Mouse (Mus musculus) lung, adult 2 months (tissue): ENCODE measurements around the gene Top2a. TPM values are rescaled to one million over a fixed set of nuclear protein-coding genes. Genes with fewer than 3 reads are reported as not detected.

Experiments
- DNase-seq: peaks from one replicate; pipeline ENCODE4 v3.0.0; 2022
- H3K4me1 ChIP-seq: fragments of 200-500 bp; 2 replicates; pipeline ENCODE4 v1.6.1; 2011; ENCODE audit warnings: low read length; ENCODE audit not compliant: control insufficient read depth, insufficient read depth
- H3K4me3 ChIP-seq: fragments of 200-500 bp; replicated peaks from 2 replicates; pipeline ENCODE3; 2011; ENCODE audit warnings: low read depth, mild to moderate bottlenecking, control low read depth, low read length; ENCODE audit errors: extremely low read depth
- CTCF ChIP-seq: fragments of 200-500 bp; IDR thresholded peaks from 2 replicates; pipeline ENCODE4 v1.5.1; 2011; ENCODE audit warnings: mild to moderate bottlenecking, low read length, control low read depth; ENCODE audit not compliant: insufficient read depth
- POLR2A ChIP-seq: fragments of 200-500 bp; IDR thresholded peaks from 2 replicates; pipeline ENCODE4 v1.6.1; 2011; ENCODE audit warnings: low read depth, mild to moderate bottlenecking, control low read depth, low read length, borderline replicate concordance; ENCODE audit errors: extremely low read depth
- WGBS: fragments of 180-500 bp; shearing (Covaris S2); methylation state at CpG from one replicate; pipeline ENCODE4 v1.1.7; 2018; 5-methylcytosine and 5-hydroxymethylcytosine counted together
- polyA plus RNA-seq: library from polyadenylated mRNA; depleted of rRNA; stranded (reverse); fragments of >200 nt; gene quantifications from 2 replicates; pipeline ENCODE4 v1.2.3, GENCODE M21; 2012

The Top2a gene
- polyA plus RNA-seq, 1 experiment: 1.4 TPM

DNA sequence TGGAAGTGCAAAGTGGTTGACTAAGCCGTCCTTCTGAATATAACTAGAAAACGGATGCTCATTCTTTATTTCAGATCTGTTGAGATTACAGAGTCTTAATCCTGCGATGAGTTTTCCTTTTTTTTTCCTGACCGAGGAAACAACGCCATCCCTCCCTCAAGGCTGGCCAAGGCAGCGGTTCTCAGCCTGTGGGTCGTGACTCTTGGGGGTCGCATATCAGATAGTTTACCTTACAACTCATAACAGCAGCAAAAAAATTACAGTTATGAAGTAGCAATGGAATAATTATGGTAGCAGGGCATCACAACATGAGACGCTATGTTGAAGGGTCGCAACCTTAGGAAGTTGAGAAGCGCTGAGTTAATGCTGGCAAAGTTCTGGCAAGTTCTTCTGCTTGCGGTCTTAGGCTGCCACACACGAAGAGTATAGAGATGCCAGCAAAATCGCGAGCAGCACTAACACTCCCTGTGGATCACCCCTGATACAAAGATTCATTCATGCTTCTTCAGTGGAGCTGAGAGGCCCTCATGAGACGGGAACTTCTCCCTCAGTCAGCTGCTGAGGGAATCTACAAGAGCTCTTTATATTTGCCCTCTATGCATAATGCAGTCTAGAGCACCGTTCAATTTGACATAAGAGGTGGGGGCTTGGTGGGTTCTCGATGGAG is 612 bp upstream of the Top2a start:
- TF ChIP-seq CTCF (no peak), POLR2A (no peak)
- no peaks in the 10 kb centered on the region for H3K4me1 ChIP-seq
- WGBS: 25% methylated on average over 18 of the region's 18 CpGs
- peak overlapping the region; percentile 78 for H3K4me3 ChIP-seq
- no peak for DNase-seq

DNA sequence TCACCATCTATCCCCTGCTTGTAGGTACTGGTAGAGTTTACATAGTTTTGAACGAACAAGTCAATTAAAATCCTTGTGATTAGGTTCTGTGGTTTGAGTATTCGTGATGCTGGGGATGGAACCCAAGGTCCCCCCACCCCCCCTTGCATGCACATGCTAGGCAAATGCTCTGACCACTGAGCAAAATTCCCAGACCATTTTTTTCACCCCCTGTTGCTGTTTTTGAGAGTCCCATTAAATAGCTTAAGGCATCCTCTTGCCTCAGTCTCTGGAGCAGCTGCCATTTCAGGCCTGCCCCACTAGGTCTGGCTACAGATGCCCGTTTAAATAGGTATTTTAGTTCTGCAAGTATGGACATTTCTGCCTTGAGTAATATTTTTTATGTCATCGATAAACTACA is 895 bp downstream of the Top2a start:
- no peak for TF ChIP-seq CTCF
- TF ChIP-seq POLR2A: no peak
- DNase-seq: no peak
- 8% methylated on average over 4 of the region's 4 CpGs for WGBS
- H3K4me3 ChIP-seq: no peak overlapping the region
- H3K4me1 ChIP-seq: no peaks in the 10 kb centered on the region

DNA sequence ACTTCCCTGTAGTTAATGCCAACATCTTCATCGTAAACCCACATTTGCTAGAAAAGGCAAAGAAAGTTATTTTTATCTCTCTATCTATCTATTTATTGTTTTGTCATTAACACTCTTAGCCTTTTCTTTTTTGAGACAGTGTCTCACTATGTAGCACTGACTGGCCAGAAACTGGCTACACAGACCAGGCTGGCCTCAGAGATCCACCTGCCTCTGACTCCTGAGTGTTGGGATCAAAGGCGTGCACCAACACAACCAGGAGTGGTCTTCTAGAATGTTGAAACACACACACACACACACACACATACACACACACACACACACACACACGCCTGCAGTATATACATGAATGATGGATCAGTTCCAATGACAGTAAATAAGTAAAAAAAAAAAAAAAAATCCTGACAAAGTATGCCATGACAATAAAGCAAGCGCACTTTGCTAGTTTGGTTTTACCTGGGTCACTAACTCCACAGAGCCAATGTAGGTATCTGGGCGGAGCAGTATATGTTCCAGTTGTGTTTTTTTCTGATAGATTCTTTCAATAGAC is 1.5 kb downstream of the Top2a start:
- no peaks in the 10 kb centered on the region for H3K4me1 ChIP-seq
- no peak for DNase-seq
- WGBS: 75% methylated on average over 5 of the region's 5 CpGs
- H3K4me3 ChIP-seq: no peak overlapping the region
- TF ChIP-seq POLR2A (no peak), CTCF (no peak)

DNA sequence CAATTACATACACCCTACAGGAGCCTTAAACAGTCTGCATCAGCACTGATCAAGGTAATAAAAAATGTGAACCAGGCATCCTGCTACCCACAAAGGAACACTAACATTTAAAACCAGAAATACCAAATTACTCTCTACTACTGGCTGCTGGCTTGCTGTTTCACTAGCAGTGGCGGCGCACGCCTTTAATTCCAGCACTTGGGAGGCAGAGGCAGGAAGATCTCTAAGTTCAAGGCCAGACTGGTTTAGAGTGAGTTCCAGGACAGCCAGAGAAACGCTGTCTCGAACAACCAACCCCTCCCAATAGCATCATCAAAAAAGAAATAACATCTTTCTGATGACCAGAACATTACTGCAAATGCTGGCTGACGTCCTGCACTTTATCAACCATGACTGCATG is 4.1 kb downstream of the Top2a start:
- TF ChIP-seq POLR2A: no peak
- no peak for TF ChIP-seq CTCF
- no peak overlapping the region for H3K4me3 ChIP-seq
- DNase-seq: no peak
- 92% methylated on average over 6 of the region's 6 CpGs for WGBS
- no peaks in the 10 kb centered on the region for H3K4me1 ChIP-seq

DNA sequence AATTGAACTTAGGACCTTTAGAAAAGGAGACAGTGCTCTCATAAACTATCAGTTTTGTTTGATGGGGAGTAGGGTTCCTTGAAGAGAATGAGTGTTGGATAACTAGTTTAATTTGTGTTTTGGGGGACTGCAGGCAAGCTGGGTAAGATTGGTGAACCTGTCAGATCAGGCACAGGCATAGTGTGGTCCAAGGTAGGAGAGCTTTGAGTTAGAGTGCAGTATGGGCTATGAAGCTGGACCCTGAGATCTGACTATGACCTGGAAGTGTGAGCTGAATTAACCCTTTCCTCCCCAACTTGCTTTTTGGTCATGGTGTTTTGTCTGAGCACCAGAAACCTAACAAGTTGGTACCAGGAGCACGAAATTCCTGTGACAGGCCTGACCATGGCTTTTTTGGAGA is 10.1 kb downstream of the Top2a start:
- H3K4me1 ChIP-seq: no peaks in the 10 kb centered on the region
- no peak overlapping the region for H3K4me3 ChIP-seq
- whole genome bisulfite sequencing: 100% methylated on average over 1 of the region's 1 CpGs
- TF ChIP-seq CTCF: no peak
- no peak for TF ChIP-seq POLR2A
- DNase-seq: no peak

DNA sequence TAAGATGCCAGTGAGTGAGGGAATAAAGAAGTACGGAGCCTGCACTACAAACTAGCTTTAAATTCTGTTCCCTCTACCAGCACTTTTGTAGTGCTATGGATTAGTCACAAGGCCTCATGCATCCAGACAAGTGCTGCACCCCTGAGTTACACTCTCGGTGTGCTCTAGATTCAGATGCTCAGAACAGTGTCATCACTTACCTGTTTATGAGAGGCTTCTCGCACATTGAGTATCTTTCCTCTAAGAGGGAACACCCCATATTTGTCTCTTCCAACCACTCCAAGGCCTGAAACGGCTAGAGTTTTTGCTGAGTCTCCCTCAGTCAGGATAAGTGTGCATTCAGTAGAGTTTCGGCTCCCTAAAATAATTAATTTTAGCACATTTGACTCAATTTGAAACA is 13.3 kb downstream of the Top2a start:
- Histone ChIP-seq H3K4me3 (no peak overlapping the region), H3K4me1 (no peaks in the 10 kb centered on the region)
- WGBS: 95% methylated on average over 5 of the region's 5 CpGs
- TF ChIP-seq POLR2A (no peak), CTCF (no peak)
- DNase-seq: no peak

DNA sequence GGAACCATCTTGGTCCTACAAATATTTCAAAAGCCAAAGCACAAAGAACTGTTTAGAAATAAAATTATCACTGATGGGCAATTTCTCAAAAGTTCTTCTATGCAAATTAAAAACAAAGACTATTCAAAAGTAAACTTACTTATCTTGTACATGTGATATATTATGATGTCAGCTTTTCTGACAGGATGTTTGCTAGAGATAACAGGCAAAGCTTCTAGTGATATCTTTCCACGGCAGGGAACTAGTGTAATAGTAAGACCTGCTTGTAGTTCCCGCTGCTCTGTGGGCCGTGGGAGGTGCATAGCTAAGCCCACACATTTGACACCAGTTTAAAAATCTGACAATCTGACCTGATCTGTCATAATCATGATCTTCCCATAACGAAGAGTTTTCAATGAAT is 13.9 kb downstream of the Top2a start:
- no peak for DNase-seq
- Histone ChIP-seq H3K4me3 (no peak overlapping the region), H3K4me1 (no peaks in the 10 kb centered on the region)
- WGBS: 54% methylated on average over 4 of the region's 4 CpGs
- no peak for TF ChIP-seq POLR2A
- TF ChIP-seq CTCF: no peak

DNA sequence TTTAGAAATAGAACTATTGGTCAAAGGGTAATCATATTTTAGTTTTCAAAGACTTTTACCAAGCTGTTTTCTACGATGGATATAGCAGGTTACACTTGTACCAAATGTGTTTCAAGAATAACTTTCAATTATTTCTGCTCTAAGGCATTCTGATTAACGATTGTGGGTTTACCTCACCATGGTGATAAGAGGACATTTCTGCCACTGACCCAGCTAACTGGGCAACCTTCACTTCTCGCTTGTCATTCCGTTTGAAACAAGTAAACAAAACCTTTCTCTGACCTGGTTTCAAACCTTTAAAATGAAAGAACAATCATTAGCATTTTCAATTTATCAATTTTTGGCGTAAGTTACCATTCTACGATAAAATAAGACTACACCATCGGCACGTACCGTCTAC is 17.2 kb downstream of the Top2a start:
- 87% methylated on average over 9 of the region's 9 CpGs for WGBS
- no peak overlapping the region for H3K4me3 ChIP-seq

DNA sequence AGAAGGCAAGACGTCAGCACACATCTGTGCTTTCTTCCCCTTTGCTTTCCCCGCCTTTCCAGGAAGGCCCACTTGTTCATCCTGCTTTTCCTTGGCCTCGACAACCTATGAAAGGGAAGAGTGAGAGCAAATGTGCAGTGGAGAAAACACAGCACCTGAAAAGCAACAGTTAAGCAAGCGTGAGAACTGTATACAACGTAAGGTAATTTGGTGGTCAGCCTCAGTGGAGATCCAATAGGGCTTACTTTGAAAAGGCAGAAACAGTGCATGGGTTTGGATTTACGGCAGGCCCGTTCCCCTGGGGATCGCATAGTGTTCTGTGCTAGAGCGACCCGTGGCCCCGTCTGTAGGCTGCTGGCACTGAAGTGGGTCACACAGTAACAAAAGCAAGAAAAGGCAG is 24.7 kb downstream of the Top2a start:
- Histone ChIP-seq H3K4me1 (no peaks in the 10 kb centered on the region), H3K4me3 (no peak overlapping the region)
- no peak for TF ChIP-seq POLR2A
- no peak for TF ChIP-seq CTCF
- 92% methylated on average over 11 of the region's 11 CpGs for WGBS
- no peak for DNase-seq

More for the DNA sequence above, 17.2 kb downstream of the Top2a start:
- TF ChIP-seq CTCF: no peak
- no peak for TF ChIP-seq POLR2A
- H3K4me1 ChIP-seq: no peaks in the 10 kb centered on the region
- no peak for DNase-seq

DNA sequence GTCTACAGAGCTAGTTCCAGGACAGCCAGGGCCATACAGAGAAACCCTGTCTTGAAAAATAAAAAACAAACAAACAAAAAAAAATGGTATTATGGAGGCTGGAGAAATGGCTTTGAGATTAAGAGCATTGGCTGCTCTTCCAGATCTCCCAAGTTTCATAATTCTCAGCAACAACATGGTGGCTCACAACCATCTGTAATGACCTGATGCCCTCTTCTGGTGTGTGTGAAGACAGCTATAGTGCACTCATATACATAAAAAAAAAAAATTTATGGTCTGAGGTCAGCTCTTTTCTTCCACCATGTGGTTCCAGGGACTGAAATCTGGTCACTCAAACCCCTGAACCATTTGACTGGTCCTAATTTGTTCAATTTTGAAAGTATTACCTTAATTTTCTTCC is 25.2 kb downstream of the Top2a start:
- no peak overlapping the region for H3K4me3 ChIP-seq
- TF ChIP-seq POLR2A: no peak
- TF ChIP-seq CTCF: no peak

More for the DNA sequence above, 25.2 kb downstream of the Top2a start:
- DNase-seq: no peak
- H3K4me1 ChIP-seq: no peaks in the 10 kb centered on the region
